Mouse (Mus musculus) gastrocnemius, postnatal 10 days (tissue): ENCODE measurements around the gene Capn8. TPM values are rescaled to one million over a fixed set of nuclear protein-coding genes. Genes with fewer than 3 reads are reported as not detected.
"Not testable (repeated sequence)": the region's sequence is repeated elsewhere in the genome, so short reads cannot be mapped to it uniquely, and the experiment has no call there.

Experiments used
- DNase-seq: peaks from one replicate; pipeline ENCODE4 v3.0.0; 2021; ENCODE audit warnings: mixed read lengths
- total RNA-seq, 2 experiments: library from RNA; stranded (reverse); gene quantifications; 2 replicates each; pipeline ENCODE4 v1.2.3; 2021

The Capn8 gene
- total RNA-seq, 2 experiments from 2014 or later, result not detected

DNA sequence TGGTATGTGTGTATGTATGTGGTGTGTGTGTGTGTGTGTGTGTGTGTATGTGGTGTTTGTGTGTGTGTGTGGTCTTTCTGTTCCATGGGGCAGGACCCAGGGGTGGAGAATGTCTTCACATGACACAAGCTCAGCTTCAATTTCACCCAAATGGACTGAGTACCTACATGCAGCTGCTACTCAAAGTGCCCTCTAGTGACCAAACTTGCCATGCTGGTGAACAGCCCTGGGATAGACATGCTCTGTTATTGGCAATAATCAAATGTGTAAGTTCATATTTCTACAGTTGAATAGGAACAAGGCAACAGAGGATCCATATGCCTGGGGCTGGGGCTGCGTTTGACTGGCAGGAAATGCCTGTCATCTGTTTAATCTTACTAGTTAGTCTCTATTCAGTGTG lies 50.7 kb downstream of the Capn8 start:
- no peak for DNase-seq

DNA sequence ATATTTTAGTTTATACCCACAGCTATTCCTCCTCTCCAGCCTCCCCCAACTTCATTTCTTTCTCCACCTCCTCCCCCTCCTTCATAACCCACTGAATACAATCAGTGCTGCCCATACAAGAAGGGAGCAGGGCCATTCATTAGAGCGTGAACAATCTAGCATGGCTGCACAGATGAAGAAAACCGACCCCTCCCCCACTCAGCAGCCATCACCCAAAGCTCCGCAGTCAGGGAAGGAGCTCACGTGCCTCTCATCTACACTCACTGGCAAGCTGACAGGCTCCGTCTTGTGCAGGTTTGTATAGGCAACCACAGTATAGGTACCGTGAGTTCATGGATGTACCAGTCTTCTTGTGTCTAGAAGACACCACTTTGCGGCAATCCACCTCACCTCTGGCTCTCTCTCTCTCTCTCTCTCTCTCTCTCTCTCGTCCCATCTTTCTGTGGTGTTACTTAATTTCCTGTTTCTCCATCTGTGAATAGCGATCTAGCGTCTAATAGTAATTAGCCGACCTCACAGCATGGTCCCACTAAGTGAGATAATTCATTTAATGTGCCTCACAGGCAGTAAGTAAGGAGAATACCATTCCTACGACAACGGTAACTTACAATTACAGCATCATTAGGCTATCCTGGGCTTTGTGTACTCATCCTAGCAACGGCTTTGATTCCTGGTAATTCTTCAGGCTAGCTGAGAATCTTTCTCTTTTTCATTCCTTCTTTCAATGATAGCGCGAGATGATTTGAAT lies 53.6 kb downstream of the Capn8 start:
- no peak for DNase-seq

GRCm38 (mm10) chr1:182620470-182620869 lies 55.7 kb downstream of the Capn8 start:
- DNase-seq, result no peak

DNA sequence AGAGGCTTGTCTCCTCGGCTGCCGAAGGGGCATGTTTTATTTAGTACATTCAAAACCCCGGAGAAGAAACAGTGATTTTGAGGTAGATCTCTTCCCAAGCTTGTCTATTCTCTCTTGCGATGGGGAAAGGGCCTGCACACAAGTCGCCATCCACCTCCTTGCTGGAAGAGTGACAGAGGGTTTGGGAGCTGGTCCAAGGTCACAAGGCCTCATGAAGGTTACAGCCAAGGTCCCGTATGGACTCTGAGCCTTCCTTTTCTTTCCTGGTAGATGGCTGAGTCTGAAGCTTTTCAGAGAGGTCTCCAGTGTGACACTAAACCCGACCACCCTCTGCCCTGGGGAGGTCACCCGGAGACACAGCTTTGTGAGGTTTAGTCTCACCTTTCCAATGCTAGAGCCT lies 56.4 kb downstream of the Capn8 start:
- no peak for DNase-seq

GRCm38 (mm10) chr1:182626197-182626596 lies 61.4 kb downstream of the Capn8 start:
- no peak for DNase-seq

DNA sequence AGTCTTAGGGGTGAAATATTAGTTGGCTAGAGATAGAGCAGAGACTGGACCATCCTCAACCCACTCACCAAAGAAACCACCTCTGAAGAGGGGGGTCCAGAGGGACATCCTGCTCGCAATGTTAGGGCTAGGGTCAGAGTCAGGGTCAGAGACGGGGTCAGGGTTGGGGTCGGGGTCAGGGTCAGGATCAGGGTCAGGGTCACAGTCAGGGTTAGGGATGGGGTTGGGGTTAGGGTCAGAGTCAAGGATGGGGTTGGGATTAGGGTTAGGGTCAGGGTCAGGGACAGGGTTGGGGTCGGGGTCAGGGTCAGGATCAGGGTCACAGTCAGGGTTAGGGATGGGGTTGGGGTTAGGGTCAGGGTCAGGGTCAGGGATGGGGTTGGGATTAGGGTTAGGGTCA lies 64.4 kb downstream of the Capn8 start:
- DNase-seq, result no peak

DNA sequence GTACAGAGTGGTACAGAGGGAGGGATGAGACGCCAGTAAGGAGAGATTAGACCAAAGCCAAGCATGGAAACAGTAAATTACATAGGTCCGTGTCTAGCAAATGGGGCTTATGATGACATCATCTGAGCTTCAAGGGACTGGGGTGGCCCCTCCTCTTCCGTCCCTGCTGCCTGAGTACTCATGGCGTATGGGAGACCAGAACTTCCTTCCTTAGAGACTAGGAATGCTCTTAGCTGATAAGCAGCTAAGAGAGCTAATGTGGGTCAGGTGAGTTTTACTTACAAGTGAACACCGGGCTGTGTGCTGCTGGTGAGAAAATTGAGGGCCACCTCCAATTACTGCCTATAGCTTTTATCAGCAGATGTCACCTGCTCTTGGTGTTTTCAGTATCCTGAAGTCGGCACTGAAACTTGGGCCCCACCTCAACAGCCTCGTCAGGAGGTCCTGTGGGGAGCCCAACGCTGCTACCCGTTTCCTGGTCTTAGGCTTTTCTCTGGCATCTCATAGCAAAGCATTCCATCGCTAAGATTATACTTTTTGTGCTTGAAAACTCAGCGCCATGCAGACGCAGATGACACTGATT lies 69.0 kb downstream of the Capn8 start:
- DNase-seq, result no peak

- no peak for DNase-seq
Observed at GRCm38 (mm10) chr1:182639016-182639415, 74.2 kb downstream of the Capn8 start.

DNA sequence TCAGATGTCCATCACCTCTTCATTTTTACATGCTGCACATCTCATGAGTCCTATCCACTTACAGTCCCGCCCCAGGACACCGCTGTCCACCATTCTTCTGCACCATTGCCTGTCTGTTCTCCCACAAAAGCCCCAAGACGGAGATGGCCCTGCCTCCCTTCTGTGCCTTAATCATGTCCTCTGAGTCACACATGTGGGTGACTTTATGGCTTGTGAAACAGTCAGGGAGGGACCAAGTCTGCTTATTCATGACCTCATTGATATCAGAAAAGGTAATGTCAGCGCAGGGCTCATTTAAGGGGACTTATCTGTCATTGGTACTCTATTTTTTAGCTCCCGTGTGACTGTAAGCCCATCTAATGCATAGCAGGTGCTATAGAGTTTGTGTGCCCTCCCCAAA lies 74.6 kb downstream of the Capn8 start:
- DNase-seq, result no peak

DNA sequence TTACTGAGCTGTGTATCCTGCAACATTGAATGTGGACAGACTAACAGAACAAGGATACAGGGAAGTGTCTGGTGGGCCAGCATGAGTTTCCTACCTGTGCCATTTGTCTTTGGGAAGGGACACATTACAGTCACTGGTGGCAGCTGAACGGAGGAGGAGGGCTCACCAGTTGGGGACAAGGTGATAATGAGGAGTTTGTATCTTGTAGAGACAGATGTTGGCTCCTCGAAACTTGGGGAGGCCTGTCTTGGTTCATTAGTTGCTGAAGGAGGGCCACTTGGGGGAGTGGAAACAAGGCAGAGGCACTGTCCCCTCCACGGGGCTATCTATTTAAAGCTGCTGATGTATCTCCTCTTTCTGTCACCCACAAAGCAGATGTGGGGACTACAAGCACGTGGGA lies 75.3 kb downstream of the Capn8 start:
- no peak for DNase-seq

GRCm38 (mm10) chr1:182642779-182643178 lies 78.0 kb downstream of the Capn8 start:
- no peak for DNase-seq

GRCm38 (mm10) chr1:182644418-182644817 lies 79.6 kb downstream of the Capn8 start:
- DNase-seq, result not testable (repeated sequence)

DNA sequence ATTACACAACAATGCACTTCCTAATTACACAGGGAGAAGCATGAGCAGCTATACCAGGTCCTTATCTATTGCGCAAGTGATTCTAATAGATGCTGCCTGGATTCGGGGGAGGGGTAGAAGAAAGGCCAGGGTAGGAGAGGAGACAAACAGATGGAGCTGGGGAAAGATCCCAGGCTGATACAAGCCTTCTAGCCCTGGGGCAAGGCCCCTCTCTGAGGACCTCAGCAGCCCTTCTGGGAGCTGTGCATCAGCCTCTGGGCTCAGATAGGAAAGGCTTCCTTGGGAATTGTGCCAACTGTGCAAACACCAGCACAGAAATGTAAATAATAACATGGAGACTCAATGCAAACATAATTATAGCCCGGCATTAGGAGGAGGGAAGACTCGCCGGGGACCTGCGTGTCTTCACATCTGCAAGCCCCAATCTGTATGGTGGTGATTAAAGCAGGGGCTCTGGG lies 80.4 kb downstream of the Capn8 start:
- no peak for DNase-seq

GRCm38 (mm10) chr1:182646796-182647195 lies 82.0 kb downstream of the Capn8 start:
- DNase-seq, result no peak

GRCm38 (mm10) chr1:182657760-182658159 lies 93.0 kb downstream of the Capn8 start:
- peak; percentile 62 for DNase-seq

GRCm38 (mm10) chr1:182660365-182660764 lies 95.6 kb downstream of the Capn8 start:
- DNase-seq, result no peak

DNA sequence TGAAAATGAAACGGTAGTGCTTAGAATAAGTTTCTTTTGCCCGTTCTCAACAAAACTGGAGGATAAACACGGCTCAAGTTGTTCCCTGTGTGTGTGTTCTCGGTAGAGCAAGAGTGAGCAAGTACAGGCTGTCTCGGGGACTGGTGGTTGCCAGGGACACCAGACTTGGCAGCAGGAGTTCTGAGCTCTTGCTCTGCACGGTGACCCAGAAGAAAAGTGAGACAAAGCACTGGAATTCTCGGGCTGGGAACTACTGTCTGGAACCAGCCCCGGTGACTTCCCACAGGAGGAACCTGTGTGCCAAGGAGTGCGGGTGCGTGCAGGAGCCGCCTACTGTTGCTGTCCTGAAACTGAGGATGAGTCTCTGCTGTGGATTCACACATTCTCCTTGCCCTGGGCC lies 98.9 kb downstream of the Capn8 start:
- DNase-seq, result no peak

GRCm38 (mm10) chr1:182664841-182665240 lies 100.0 kb downstream of the Capn8 start:
- DNase-seq, result no peak

- DNase-seq, result no peak
Observed at GRCm38 (mm10) chr1:182667281-182667680, 102.5 kb downstream of the Capn8 start.

DNA sequence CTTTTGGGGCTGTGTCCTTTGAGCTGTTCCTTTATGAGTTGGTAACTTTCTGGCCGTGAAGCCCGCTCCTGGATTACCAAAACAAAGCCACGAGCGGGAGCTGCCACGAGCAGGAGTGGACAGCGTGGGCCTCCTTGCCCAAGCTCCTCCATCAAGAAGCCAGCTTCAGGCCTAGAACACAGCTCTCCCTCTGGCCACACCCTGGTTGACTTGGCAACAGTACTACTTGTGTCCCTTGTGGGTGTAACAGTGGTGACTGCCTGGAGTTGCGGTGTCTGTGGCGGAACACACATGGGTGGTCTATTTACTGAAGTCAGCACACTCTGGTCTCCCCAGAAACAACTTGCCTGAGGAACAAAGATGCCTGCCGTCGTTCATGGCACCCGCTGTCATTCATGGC lies 104.9 kb downstream of the Capn8 start:
- DNase-seq, result no peak

DNA sequence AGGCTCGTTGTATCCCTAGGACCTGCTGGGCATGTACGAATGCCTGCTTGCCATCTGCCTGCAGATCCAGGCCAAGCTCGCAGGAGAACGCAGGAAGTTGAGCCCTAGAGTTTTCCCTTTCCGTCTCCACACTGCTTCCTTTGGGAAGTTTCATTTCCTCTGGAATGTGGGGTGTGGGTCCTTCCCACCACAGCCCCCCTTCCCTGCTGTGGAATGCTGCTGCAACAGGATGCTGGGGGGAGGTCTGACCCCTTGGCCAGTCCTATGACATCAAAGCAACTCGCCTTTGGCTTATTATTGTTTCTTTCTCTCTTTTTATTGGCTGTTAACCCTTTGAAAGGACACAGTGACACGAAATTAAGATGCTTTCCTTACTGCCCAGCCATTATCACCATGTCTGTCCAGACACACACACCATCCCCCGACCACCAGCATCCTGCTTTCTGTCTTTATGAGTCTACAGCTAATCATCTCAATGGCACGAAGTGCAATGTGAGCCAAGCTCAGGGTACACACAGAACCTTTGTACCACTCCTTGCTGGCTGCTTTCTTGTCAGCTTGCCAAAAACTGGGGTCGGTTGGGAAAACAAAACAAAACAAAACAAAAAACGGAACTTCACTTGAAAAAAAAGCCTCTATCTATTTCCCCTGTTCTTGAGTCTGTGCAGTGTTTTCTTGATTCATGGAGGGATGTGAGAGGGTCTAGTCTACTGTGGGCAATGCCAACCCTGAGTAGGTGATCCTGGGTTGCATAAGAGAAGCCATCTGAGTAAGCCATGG lies 105.9 kb downstream of the Capn8 start:
- DNase-seq, result no peak

DNA sequence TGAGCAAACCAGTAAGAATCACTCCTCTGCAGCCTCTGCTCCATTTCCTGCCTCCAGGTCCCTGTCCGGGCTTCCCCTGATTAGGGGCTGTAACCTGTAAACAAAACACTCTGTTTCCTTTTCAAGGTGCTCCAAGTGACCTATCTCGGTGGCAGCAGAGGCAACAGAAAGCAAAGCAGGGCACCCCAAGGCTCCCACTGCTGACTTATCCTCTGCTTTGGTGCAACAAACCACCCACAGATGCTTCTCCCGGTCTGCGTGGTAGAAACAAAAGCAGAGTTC lies 106.5 kb downstream of the Capn8 start:
- no peak for DNase-seq

DNA sequence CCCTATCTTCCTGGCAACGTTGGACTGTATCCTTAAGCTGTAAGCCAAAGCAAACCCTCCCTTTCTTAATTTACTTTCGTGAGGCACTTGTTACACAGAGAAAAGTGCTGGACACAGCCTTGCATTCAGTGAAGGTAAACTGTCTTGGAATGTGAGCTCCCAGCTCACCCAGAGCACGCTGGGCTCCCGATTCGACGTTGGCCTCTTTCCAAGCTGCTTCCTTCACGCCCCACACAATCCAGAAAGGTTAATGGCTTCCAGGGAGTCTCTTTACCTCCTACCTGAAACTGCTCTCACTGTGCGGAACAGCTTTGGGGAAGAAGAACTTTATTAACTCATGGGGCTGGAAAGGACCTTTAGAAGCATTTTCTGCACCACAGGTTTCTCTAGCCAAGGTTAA lies 110.5 kb downstream of the Capn8 start:
- DNase-seq, result no peak

- no peak for DNase-seq
Observed at GRCm38 (mm10) chr1:182678151-182678550, 113.3 kb downstream of the Capn8 start.
